Mouse (Mus musculus): ENCODE data around the gene Papss2. TPM values are rescaled to one million over a fixed set of nuclear protein-coding genes. Genes with fewer than 3 reads are reported as not detected.
"Not testable (repeated sequence)": the region's sequence is repeated elsewhere in the genome, so short reads cannot be mapped to it uniquely, and the experiment has no call there.

Gene Papss2
- total RNA-seq, 4 experiments from 2014 or later, result 12.5 to 19.5 (median 15.6) TPM

DNA sequence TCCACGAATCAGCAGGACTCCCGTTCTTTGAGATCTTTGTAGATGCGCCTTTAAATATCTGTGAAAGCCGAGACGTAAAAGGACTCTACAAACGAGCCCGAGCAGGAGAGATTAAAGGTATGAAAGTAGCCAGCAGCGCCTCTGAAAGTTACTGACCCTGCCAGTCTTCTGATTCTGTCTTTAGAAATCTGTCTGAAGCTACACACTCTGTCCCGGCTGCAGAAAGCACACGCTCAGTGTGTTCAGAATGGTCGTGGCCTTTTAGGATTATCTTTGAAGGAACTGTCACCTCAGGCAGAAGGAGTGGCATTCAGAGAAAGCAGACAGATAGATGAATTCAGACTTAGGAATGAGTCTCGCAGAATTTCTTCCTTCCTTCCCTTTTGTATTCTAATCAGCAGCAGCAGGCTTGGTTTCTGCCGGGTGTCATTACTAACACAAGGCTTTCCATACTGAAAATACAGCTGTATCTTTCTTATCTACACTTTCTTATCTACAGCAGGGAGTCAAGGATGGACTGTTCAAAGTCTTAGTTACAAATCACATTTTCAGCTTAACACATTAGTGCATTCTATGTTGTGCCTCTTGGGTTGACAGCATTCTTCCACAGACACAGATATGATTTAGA is 42.8 kb downstream of the Papss2 start:
- no peak for DNase-seq (ENCODE audit: low spot score)

DNA sequence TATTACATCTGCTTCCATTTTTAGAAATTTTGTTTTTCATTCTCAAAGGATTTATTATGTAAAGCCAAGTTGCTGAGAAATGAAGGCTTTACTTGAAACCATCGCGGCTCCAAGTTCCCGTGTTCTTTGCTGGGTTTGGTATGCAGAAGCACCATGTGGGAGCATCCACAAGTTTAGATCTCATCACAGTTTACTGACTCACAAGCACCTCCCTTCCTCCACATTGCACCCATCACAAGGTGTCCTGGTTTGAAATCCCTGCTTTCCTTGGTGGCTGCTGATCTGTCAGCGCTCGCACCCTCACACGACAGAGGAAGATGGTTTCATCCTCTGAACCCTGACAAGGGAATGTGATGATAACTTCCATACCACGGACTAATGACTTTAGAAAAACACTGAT is 45.9 kb downstream of the Papss2 start:
- no peak for DNase-seq (ENCODE audit: low spot score)

DNA sequence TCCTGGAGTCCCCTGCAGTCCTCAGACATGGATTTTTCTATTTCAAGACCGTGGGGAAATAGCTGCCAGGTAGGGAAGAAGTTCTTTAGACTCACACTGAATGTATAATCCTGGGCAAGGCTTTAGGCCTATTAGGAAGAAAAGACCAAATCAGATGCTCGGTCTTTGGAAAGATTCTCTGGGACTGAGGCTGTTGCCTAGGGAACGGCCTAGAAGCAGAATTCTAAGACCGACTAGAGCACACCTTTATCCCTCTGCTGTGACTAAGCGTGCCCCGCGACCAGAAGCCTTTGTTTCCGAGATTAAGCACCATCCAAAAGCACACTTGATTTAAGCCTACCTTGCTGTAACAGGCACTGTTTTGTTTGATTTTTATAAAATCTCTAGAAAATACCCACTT is 46.4 kb downstream of the Papss2 start:
- DNase-seq (ENCODE audit: low spot score), result no peak

DNA sequence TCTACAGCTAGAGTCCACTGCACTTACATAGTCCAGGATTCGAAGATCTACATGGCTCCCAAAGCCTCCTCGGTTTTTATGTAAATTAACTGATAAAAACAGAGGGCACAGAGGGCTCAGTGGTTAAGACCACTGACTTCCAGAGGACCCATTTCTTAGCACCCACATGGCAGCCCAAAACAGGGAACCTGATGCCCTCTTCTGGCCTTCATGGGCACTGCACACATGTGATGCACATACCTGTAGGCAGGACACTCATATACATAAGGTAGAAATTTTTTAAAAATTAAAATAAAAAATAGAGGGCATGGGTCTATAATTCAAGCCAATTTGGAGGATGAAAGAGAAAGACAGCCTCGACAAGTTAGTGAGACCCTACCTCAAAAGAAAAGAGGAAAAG is 48.1 kb downstream of the Papss2 start:
- DNase-seq (ENCODE audit: low spot score), result no peak

DNA sequence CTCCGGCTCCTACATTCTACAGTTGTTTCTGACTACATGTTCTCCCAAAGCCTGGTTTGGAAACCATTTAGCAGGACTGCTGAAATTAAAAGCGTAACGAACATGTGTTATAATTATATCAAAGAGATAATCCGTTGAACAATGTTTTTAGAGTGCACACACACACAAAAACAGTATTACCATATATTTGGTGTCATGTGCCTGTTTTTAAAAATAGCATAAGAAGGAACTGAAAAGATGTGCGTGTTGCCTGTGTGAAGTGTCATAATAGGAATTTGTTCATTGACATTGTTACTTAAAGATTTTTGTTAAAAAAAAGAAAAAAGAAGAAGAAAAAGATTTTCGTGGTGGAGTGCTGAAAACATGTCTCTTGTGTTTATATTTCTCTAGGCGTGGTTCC is 50.3 kb downstream of the Papss2 start:
- DNase-seq (ENCODE audit: low spot score), result no peak

DNA sequence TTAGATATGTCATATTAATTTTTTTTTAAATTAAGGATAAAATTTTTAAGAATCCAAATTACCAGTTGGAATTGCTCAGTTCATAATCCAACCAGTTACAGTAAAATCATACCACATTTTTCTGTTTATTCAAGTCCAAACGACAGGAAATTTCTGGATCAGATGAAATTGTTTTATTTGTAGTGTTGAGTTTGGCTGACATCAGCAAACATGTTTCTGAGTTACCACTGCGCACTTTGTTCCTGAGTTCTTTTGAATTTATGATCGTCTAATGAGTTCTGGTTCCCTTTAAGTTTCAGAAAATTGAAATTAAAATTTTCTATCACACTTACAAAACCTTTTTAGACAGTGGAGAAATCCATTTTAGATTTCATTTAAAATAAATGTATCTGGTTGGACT is 50.8 kb downstream of the Papss2 start:
- DNase-seq (ENCODE audit: low spot score), result no peak

DNA sequence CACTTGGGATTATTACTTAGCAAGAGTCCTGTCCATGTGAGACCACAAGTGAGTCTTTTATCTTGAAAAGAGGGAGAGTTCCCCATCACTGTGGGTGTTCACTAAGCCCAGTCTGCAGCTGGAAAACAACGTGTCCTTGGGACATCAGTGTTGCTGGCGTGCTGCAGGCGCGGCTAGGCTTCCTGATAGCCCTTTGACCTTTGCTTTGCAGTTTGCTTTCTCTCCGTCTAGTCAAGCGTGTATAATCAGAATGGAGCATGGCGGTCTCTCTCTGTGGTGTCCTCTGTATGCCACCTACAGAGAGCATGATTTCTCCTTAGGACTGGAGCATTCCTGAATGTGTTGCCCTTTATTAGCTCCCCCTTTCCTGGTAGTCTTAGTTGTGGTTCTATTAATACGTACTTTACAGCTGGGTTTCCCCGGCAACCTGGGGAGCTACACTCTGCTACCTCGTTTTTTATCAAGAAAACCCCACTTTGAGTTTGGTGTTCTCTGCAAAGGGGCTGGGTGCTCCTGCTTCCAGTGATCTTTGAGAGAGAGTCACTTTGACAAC is 52.5 kb downstream of the Papss2 start:
- no peak for DNase-seq (ENCODE audit: low spot score)

DNA sequence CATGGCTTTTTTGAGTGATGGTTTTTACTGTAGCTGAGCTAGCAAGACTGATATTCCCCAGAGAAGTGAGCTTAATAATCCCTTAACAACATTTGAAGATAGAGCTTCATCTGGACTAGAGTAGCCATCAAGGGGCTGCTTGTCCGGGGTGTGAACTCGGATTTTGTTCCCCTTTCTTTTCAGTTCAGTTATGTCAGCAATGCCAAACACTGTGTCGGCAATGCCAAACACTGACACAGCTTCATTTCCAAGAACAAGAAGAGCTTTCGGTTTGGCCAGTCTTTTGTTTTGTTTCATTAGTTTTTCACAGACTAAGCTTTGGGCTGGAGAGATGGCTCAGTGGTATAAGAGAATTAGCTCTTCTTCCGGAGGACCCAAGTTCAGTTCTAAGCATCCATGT is 55.5 kb downstream of the Papss2 start:
- DNase-seq (ENCODE audit: low spot score), result peak; percentile 19

DNA sequence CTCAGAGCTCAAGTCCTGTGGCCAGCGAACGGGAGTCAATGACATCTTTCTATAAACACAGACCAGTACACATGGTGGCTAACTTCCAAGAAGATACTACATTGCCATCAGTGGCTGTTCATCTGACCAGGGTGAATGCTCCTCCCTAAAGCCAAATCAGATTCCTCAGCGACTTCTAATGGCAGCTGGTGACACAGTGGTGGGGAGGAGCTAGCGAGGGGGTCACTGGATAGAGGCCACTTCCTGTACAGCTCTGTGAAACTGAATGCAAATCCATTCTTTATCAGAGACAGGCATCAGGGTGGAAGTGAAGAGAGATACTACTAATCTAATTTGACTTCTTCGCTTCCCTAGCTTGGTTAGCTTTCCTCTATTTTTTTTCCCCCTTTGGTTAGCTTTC is 57.5 kb downstream of the Papss2 start:
- no peak for DNase-seq (ENCODE audit: low spot score)

DNA sequence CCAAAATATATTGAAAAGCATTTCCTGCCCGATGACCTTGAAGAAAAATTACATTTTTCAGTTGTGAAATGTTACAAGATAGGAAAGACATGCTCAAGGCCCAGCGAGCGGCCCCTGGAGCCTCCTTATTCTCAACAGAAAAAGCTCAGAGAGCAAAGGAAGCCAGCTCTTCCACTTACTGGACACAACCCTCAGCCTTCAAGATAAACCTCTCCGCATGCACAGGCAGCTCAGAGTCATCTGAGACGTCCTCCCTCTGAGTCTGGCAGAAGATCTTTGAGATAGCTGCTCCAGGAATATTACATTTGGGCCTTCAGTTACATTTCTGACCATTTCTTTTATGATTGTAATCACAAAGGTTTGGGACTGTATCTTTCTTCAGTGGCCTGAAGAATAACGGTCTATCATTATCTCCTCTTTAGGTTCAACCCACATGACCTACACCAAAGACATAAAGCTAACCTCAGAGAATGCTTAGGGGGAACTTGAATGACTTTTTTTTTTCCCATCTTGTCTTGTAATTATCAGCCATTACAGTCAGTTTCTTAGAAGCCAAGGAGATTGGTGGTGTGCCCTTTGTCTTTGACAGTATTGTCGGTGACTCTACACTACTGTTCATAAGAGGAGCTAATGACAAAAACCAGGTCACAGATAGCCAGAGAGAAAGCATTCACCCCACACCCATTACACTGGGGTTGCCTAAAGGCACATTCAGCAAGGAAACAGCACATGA is 58.2 kb downstream of the Papss2 start:
- DNase-seq (ENCODE audit: low spot score), result no peak

DNA sequence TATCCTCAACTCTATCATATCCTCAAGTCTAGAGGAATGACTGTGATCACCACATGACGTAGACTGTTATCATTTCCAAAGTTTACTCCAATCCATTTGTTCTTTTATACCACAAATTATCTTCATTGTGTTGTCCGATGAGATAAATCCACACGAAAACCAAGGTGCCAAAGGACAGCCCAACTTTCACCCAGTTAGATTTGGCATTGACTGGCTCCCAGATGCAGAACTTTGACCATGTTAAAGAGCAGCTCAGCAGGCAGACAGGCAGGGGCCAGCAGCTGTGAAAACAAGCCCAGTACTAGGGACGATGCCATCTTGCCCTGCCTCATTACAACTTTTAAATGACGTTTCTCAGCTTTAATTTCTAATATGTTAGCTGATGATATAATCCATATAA is 63.8 kb downstream of the Papss2 start:
- DNase-seq (ENCODE audit: low spot score), result no peak

DNA sequence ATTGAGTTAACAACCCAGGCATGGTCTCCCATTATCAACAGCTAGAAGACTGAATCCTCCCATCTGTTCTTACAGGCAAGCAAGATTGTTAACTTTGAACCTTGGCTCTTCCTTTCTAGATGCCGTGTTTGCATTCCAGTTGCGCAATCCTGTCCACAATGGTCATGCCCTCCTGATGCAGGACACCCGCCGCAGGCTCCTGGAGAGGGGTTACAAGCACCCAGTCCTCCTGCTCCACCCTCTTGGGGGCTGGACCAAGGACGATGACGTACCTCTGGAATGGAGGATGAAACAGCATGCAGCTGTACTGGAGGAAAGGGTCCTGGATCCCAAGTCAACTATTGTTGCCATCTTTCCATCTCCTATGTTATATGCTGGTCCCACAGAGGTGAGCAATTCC is 67.3 kb downstream of the Papss2 start:
- no peak for DNase-seq (ENCODE audit: low spot score)

DNA sequence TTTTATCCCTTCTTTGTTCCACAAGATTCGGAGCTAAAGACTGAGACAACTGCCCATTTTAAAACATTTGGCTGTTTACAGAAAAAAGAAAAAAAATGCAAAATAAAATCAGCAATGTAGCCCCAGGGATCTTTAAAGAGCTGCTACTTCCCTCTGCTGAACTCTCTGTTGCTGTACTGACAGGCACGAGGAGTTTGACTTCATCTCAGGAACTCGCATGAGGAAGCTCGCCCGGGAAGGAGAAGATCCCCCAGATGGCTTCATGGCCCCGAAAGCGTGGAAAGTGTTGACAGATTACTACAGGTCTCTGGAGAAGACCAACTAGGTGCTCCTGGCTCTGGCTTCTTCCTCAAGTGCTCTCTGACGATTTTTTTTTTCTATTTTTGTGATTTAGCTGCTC is 69.7 kb downstream of the Papss2 start:
- no peak for DNase-seq (ENCODE audit: low spot score)

DNA sequence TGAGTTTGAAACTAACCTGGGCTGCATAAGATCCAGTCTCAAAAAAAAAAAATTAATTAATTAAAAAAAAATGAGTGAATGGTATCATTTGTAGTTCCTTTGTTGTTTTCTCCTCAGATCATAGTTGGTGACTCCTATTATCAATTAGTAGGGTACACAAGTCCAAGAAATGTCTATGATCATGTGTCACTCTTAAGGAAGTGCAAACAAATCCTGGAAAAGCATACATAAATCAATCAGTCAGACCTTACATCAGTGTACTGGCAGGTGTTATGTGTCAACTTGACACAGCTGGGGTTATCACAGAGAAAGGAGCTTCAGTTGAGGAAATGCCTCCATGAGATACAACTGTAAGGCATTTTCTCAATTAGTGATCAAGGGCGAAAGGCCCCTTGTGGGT is 72.2 kb downstream of the Papss2 start:
- not testable (repeated sequence) for DNase-seq (ENCODE audit: low spot score)

DNA sequence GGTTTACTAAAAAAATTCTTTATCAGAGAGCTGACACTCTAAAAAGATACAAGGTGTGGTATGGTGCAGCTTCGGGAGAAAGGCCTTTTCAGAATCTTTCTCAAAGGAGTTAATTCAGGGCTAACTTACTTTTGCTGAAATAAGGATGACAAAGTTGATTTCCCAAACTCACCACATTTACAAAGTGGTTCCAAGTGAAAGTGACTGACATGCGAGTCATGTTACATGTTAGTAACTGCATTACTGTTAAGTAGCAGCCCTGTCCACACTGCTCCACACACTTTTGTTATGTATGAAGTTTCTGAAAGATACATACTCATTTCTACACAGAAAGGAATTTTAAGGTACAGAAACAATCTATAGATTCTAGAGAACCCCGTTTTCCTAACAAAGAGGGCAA is 80.2 kb downstream of the Papss2 start:
- DNase-seq (ENCODE audit: low spot score), result no peak

DNA sequence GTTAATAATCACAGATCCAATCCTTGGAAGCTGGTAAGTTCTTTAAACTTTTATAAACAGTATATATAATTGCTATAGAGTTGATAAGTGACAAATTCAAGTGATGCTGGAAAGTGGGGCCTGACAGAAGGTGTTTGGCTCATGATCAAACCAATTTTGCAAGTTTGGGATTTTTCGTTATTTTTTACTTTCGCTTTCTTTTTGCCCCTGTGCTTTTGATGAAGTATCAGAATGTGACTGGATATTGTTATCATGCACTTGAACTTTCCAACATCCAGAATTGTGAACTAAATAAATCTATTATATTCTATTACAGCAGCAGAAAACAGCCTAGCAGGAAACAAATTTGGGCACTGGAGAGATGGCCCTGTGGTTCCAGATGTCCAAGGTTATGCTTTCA is 85.3 kb downstream of the Papss2 start:
- peak; percentile 9 for DNase-seq (ENCODE audit: low spot score)

DNA sequence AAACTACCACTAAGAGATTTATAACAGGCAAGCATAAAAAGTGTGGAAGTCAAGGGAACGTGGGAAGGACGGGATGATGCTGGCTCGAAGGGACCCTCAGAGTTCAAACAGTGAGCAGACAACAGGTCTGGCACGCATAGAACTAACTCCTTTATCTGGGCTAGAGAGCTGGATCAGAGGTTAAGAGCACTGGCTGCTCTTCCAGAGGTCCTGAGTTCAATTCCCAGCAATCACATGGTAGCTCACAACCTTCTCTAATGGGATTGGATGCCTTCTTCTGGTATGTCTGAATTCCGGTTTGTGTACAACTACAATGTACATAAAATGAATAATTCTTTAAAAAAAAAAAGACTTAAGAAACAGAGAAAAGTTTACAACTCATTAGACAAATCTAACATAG is 87.5 kb downstream of the Papss2 start:
- DNase-seq (ENCODE audit: low spot score), result no peak

DNA sequence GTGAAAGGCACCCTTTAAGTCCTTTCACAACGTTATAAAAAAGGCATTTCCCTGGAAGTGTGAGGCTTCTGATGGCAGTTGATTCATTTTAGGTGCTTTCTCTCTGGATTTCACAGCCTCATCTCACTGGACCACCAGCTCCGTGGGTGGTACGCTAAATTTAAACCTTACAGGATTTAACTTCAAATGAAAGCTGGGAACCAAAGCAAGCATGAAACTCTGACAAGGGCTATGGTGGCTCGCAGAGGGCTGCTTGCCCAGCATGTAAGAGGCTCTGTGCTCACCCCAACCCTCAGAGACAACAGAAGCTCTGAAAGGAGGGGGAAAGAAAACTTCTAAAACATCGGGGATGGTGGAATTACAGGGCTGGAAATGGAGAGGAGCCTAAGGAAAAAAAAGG is 92.1 kb downstream of the Papss2 start:
- no peak for DNase-seq (ENCODE audit: low spot score)

DNA sequence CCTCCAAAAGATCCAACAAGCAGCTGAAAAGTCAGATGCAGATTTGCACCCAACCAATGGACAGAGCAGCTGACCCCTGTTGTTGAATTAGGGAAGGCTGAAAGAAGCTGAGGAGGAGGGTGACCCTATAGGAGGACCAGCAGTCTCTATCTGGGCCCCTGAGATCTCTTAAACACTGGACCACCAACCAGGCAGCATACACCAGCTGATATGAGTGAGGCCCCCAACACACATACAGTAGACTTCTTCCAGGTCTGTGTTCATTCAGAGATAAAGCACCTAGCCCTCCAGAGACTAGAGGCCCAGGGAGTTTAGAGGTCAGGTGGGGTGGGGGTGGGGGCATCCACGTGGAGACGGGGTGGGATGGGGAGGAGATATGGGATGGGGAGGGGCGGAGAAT is 92.6 kb downstream of the Papss2 start:
- not testable (repeated sequence) for DNase-seq (ENCODE audit: low spot score)

DNA sequence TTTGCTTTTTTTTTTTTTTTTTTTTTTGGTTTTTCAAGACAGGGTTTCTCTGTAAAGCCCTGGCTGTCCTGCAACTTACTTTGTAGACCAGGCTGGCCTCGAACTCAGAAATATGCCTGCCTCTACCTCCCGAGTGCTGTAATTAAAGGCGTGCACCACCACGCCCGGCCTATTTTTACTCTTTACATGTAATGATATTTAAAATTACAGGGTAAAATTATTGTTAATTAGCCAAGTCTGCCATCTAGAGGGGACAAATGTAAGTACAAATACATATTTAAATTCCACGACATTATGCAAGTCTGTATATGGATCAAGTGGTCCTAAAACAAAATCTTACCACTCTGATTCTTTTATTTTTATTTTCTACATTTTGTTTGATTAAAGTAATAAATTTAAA is 94.1 kb downstream of the Papss2 start:
- DNase-seq (ENCODE audit: low spot score), result peak; percentile 54

DNA sequence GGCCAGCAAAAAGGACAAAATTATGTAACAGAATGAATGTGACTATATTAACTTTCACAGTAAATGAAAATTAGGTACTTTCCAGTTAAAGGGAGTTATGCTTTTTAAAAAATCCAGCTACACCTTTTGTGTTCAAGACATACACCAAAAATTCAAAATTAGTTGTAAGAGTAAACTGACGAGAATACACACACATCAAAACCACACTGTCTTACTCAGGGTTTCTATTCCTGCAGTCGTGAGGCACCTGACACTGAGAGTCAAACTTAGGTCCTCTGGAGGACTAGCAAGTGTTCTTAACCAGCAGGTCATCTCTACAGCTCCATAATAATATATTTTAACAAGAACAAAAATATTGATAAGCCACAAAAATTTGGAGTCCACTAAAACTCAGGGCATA is 101.1 kb downstream of the Papss2 start:
- DNase-seq (ENCODE audit: low spot score), result no peak

DNA sequence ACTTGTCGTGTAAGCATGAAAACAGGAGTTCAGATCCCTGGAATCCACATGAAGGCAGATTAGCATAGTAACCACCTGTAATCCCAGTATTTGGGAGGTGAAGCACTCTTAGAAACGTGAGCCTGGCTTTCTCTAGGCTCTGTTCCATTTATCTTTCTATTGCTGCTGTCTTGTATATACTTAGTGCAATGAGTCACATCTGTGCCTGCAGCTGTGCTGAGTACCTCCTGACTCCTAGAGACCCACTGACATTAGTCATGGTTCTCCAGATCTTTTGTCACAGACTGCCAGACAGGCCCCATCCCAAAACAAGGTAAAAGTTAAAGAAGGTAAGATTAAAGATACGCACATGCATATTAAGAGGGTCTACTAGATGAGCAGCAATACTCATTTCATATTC is 106.6 kb downstream of the Papss2 start:
- no peak for DNase-seq (ENCODE audit: low spot score)

DNA sequence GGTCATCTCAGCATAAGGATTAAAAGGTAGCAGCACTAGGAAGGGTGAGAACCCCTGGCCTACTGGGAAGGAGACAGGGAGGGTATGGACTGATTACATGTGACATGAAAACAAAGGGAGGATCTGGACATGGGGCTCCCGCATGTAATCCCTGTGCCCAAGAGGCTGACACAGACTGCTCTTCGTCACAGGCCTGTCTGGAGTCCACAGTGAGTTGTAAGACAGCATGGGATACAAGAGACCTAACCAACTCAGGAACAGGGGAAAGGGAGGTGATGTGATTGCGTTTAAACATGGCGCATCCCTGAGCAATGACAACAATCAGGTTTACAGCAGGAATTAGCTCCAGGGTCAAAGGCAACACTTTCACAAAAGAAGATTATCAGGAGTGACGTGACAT is 113.4 kb downstream of the Papss2 start:
- no peak for DNase-seq (ENCODE audit: low spot score)

Measured in heart, adult 8-10 months (tissue).